Mouse (Mus musculus) brain, embryonic 18.5 days (tissue): ENCODE results near the gene Poc1a.

ENCODE experiments used
- DNase-seq: peaks from one replicate; pipeline ENCODE4 v3.0.0-alpha.2; 2012; ENCODE audit warnings: low read depth, low spot score

The Poc1a gene

DNA sequence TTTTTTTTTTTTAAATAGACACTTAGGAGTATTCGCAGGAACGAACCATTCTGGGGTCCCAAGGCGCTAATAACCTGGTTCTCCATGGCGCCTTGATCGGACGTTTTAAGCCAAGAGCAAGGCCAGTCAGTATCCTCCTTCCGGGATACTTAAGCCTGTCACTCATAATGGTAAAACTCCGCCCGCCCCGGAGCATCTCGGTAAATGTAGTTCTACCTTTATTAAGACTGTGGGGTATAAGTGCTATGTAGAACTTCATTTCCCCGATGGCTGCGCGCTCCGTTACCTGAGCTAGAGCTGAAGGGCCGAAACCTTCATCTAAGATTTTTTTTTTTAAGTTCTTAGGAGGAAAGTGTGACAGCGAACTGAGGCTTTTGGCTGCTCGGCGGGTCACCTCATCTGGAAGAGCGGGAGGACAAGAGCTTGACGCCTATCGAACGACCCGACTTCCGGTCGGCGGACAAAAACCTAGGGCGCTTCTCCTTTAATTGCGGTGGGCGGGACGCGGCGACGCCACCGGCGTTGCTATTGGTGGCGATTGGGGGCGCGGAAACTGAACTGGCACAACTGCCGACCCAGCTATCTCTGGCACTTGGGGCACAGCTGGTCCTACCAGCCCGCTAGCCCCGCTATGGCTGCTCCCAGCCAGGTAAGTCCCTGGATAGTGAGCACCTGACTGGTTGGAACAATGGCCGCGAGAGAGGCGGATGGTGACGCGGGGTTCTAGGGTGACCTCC is at the start of gene Poc1a:
Gene Poc1a (plus strand): TSS at position 254 of the 737 bp plus-strand sequence.
- peak; percentile 92 for DNase-seq

- DNase-seq: no peak
Measured at GRCm38 (mm10) chr9:106231220-106231619, 49.6 kb upstream of the Poc1a start.

GRCm38 (mm10) chr9:106231816-106232215 is 49.0 kb upstream of the Poc1a start:
- DNase-seq: no peak

GRCm38 (mm10) chr9:106232956-106233355 is 47.9 kb upstream of the Poc1a start:
- no peak for DNase-seq

DNA sequence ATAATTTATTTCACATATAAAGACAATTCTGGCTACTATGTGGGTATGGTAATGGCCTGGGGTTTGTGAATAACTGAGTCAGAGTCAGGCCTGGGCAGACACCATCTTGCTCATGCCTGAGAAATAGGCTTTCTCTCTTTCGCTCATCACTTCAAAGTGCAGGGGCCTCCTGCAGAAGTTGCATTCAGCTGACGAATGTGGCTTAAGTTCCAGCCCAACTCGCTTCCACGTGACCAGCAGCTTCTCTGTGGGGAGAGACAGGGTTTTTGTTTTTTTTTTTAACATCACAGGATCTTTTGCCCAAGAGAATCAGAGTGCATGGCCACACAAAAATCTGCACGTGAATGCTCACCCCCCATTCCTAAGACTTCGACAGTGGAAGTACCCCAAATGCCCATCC is 46.9 kb upstream of the Poc1a start:
- no peak for DNase-seq

- no peak for DNase-seq
Measured at GRCm38 (mm10) chr9:106235194-106235830, 45.5 kb upstream of the Poc1a start.

DNA sequence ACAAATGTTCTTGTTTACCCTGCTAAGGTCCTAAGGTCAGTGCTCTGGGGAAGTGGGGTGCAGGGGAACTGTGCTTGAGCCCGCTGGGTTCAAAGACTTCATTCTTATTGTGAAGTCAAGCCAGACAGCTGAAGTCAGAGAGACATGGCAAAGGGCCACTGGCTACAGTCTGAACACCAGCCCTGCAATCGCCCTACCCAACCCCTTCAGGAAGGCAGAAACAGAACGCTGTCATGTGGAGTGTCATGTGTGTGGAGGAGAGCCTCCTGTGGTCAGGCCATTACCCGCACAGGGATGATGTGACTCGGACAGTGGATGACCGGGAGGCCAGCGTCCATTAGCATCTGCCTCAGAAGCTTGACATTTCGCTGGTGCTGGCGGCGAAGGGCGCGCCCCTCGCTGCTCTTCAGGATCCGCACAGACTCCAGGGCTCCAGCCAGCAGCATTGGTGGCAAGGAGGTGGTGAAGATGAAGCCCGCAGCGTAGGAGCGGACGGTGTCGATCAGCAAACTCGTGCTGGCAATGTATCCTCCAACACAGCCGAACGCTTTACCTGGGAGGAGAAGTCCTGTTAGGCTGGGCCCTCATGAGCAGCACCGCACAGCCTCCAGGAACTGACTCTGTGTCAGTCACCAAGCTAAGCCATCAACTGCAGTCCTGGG is 44.6 kb upstream of the Poc1a start:
- no peak for DNase-seq

DNA sequence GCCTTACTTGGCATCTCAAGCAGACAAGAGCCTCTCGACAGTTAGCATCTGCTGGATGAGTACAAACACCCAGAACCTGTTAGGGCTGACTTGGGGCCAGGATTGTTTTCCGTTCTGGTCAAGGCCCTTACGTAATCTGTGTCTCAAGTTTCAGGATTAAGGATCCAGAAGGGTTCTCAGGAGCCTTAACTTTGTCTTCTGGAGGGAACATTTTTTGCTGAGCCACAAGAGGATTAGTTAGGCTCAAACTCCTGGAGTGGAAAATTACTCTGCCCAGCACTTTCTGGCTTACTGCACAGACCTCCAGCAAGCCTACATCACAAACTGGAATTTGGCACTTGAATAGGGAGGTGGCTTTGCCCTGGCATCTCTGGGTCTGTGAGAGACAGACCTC is 44.0 kb upstream of the Poc1a start:
- DNase-seq: no peak

GRCm38 (mm10) chr9:106237401-106237800 is 43.5 kb upstream of the Poc1a start:
- no peak for DNase-seq

DNA sequence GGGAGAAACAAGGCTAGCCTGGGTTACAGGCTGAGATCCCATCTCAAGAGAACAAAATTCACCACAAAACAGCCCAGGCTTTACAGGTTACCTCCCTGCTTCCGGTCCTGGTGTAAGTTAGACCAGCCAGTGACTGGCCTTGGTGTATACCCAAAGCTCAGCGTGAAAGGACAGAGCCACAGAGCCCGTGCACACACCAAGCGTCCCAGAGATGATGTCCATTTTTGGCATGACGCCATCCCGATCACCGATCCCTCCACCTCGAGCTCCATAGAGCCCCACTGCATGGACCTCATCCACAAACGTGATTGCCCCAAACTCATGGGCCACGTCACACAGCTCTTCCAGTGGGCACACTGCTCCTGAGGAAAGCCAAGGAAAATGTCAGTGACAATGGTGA is 43.0 kb upstream of the Poc1a start:
- no peak for DNase-seq

DNA sequence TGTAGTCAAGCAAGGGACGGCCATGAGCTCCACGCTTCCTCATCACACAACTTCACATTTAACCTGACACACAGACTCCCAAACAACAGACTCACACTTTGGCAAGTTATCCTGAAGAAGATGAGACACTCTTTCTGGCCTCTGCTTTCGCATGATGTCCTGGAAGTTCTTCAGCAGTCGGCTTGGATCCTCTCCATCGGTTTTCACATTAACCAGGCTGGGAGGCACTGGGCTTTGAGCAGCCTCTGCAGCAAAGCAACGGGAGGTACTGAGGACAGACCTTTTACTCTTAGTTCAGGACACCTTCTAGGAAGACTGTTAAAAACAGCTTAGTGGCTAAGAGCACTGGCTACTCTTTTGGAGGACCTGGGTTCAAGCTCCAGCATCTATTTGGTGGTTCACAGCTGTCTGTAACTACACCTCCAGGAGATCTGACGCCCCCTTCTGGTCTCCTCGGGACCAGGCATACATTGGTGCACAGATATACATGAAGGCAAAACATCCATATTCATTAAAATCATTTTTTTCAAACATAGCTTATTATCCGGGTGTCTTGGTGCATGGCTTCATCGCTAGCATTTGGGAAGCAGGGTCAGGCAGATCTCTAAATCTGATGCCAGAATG is 39.2 kb upstream of the Poc1a start:
- no peak for DNase-seq

DNA sequence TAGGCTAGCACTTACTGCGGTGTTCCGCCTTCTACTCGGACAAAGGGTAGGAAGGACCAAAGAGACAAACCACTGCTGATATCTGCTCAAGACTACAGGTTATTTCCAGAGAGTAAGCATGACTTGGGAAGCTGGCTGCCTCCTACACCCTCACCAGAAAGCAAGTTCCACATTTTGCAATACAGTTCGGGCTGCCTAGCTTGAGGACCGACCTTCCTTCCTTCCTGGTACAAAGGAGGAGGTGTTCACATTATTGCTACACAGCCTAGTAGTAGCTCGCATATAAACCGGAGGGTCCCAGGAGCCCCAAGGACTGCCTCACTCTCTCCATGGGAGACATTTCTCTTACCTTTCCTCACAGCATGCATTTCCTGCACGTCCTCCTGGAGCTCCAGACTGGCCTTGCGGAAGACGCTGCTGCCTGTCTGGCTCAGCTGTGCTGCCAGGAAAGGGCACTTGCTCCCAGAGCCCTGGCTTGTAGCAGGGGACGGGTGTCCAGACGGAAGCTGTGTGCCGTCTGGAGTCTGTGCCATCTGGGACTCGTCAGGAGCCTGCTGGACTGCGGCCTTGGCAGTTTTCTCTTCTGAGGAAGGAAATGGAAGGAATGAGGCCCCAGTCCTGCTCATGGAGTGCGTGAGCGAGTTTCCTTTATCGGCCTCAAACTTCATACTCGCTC is 37.9 kb upstream of the Poc1a start:
- no peak for DNase-seq

DNA sequence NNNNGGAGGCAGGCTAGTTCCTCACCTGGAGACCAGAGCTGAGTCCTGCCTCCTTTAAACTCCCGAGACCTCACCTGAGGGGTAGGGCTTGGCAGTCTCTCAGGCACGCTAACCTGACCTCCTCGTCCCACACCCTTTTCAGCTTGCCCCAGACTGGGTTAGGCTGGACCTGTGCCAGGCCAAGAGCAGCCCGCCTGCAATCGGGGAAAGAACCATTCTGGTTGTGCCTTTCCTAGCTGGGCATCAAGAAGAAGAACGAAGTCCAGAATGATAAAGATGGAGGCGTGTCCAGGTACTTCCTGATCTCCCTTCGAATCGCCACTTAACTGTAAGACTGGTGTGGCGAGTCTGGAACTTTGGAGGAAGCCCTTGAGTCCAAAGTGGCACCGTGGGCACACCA is 31.3 kb upstream of the Poc1a start:
- no peak for DNase-seq

DNA sequence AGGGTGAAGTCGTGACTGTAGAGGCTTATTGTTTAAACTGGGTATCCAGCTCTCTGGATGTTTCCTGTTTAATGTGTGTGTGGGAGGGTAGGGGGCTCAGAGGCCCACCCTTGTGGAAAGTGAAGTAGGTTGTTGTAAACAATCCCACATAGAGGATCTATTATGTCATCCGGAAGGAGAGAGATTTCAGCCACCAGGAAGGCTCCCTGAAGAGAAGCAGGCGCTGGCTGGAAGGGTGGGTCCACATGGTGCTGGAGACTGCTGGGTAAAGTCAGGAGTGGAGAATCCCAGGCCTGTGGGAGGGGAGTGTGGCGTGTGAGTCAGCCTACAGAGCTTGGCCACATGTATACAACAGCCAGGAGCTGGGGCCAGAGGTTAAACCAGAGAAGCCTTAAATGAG is 30.6 kb upstream of the Poc1a start:
- DNase-seq: no peak

GRCm38 (mm10) chr9:106251066-106251465 is 29.8 kb upstream of the Poc1a start:
- DNase-seq: no peak

GRCm38 (mm10) chr9:106254001-106254400 is 26.9 kb upstream of the Poc1a start:
- DNase-seq: no peak

DNA sequence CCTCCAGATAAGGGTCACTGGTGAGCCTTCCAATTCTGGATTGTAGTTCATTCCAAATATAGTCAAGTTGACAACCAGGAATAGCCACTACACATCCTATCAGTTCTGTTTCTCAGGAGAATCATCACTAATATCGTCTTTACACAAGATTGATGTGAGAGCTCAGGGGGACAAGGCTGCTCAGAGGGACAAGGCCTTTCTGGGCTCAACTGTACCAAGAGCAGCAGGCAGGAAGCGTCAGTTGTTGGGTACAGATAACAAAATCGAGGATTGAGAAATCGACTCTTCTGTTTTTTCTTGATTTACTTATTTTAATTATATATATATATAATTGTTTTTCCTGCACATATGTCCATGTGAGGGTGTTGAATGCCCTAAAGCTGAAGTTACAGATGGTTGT is 22.4 kb upstream of the Poc1a start:
- DNase-seq: no peak

DNA sequence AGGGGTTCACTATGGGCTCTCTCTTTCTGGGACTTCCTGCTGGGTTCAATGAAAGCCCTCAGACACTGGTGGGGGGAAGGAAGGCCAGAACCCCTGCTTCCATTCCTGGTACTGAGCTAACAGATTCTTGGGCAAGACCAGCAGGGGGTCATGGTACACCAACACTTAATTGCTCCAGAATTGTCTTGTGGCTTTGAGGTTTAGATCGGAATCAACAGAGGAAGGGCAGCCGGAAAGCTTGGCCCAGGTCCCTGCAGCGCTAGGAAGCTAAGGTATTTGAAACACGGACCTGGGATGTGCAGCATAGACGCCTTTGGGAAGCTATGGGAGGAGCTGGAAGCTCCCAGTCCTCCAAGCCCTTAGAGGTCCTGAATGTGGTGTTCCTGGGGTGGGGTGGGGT is 21.9 kb upstream of the Poc1a start:
- no peak for DNase-seq

- no peak for DNase-seq
Measured at GRCm38 (mm10) chr9:106261058-106261457, 19.8 kb upstream of the Poc1a start.

GRCm38 (mm10) chr9:106261491-106261890 is 19.4 kb upstream of the Poc1a start:
- DNase-seq: no peak

DNA sequence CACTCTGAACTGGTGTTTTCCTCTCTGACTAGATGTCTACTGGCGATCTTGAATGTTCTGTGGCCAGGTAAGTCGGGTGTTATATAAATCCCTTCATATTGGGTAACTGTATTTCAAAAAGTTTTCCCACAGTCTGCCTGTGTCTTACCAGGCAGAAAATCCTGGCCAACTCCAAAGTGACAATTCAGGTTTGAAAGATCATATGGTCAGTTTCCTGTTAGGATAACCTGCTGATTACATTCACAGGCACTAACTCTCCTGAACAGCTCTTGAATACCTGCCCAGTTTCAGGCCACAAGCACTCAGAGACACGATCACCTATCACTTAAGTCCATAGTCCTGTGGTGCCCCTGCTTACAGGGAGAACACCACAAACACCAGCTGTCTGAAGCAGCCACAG is 18.8 kb upstream of the Poc1a start:
- DNase-seq: no peak

GRCm38 (mm10) chr9:106263381-106263924 is 17.4 kb upstream of the Poc1a start:
- no peak for DNase-seq
